Mouse (Mus musculus) myocyte (in vitro differentiated cells): Measurements from ENCODE around the gene Plppr2.

Experiments
- POLR2A ChIP-seq: IDR thresholded peaks from one replicate; pipeline ENCODE4 v1.6.1; 2011; ENCODE audit warnings: low read depth, mild to moderate bottlenecking, control low read depth, moderate library complexity; ENCODE audit not compliant: insufficient read length
- POLR2AphosphoS2 ChIP-seq: IDR thresholded peaks from one replicate; pipeline ENCODE4 v1.6.1; 2011; ENCODE audit warnings: low read depth, control low read depth; ENCODE audit not compliant: insufficient read length

DNA sequence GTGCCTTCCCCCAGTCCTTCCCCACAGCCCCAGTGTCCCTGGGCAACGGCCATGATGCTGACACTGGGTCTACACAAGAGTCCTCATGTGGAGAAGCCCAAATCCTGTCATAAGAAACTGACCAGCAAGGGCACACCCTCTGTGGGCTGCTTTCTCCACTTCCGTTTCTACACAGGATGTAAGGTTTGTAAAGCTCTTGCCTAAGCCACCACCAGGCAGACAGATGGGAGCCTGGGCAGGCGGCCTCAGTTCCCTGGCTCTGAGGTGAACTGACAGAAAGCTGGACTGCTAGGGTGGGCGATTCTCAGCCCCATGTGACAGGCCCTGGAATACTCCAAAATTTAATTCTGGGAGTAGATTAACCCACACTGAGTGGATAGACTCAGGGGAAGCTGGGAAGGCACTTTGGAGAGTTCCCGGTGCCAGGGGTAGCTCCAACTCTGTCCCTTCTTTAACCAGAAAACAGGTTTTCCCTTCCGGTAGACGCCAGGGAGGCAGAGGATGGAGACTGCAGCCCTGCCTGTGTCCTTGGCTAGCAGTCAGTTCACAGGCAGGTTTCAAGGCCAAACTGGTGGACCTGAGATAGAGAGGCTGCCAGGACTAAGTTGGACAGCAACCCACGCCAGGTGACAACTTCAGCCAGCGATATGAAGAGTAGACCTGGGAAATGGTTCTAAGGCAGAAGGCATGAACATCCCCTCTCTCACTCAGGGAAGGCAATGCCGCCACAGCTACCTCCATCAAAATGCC, 27.2 kb upstream of the Plppr2 start:
- TF ChIP-seq POLR2A (no peak), POLR2AphosphoS2 (no peak)
